Mouse (Mus musculus) retina, embryonic 14.5 days (tissue): ENCODE data around the gene Egfl8.

Experiments
- DNase-seq: peaks from one replicate; pipeline ENCODE4 v3.0.0-alpha.2; 2015; ENCODE audit warnings: low spot score

Egfl8 gene

DNA sequence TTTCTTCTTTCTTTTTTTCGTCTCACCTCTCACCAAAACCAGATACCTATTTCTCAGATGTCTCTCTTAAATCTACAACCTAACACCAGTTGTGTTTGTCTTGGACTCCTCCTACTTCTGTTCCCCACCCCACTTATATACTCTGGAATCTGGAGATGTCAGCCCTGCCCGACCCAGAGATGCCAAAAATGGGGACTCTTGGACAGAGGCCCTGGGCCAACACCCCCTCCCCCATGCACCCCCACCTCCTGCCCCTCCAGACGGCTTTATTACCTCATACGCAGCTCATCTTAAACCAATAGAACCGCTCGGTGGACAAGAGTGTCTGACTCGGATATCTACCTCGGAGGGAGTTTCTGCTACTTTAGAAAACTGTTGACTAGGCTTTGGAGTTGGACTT lies 19.7 kb downstream of the Egfl8 start:
- no peak for DNase-seq

DNA sequence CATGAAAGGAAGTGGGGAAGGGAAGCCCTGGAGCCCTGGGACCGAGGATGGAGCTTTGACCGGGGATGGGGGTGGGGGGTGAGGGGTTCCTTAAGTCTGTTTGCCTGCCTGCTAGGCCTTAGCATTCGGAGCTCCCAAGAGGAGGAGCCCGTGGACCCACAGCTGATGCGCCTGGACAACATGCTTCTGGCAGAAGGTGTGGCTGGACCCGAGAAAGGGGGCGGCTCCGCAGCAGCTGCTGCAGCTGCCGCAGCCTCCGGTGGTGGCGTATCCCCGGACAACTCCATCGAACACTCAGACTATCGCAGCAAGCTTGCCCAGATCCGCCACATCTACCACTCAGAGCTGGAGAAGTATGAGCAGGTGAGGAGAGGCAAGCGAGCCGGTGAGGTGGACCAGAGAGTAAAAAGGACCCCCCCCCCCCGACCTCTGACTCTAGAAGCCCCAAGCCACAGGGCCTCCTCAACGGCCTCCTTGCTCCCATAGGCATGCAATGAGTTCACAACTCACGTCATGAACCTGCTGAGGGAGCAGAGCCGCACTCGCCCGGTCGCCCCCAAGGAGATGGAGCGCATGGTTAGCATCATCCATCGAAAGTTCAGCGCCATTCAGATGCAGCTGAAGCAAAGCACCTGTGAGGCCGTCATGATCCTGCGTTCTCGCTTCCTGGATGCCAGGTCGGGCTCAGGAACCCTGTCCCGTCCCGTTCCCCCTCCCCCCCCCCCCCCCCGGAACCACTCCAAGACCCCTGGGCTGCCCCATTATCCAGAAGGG lies 21.8 kb downstream of the Egfl8 start:
- peak; percentile 49 for DNase-seq

DNA sequence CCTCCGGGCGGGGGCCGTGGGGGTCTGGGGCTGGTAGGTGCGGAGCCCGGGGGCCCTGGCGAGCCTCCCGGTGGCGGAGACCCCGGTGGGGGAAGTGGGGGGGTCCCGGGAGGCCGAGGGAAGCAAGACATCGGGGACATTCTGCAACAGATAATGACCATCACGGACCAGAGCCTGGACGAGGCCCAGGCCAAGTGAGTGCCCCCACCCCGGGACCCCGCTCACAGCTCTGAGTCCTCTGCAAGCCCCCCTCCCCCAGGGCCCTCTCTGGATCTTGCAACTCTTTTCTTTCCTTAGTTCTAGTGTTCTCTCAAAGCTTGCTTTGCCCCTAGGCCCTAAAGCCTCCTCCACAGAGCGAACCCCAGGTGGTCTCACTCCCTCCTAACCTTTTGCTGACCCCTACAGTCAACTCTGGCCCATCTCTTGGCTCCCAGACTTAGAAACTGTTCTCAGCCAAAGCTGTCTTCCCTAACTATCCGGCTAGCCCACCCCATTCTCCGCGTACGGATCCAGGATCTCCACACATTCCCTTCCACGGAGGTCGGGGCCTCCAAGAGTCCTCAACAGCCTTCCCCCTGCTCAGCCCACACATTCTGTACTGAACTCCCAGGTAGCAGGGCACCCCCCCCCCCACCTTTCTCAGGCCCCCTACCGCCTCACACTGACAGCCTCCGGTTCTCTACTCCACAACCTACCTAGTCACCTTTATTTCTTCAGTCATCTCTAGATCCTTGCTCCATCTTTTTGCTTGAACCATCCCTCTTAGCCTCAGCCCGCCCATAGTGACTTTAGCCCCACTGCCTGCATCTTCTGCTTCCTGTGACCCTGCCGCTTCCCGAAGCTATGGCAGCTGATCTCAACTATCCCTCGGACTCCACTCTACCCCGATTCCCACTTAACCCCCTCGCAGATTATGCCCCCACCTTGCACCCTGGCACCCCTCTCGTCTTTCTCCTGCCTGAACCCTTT lies 22.9 kb downstream of the Egfl8 start:
- peak; percentile 59 for DNase-seq

DNA sequence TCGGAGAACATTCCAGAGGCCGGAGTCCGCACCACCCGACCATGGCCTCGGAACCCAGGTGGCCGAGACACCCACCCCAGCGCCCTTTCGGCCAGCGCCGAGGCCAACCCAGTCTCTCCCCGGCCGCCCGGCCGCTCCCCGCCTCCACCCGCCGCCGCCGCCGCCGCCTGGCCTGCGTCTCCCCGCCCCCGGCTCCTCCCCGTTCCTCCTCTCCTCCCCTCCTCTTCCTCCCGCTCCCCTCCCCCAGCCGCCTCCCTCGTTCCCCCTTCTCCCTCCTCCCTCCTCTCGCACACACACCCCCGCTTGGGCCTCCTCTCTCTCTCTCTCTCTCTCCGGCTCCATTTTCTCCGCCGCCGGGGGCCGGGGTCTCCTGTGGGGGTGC lies 23.8 kb downstream of the Egfl8 start:
- DNase-seq: no peak

DNA sequence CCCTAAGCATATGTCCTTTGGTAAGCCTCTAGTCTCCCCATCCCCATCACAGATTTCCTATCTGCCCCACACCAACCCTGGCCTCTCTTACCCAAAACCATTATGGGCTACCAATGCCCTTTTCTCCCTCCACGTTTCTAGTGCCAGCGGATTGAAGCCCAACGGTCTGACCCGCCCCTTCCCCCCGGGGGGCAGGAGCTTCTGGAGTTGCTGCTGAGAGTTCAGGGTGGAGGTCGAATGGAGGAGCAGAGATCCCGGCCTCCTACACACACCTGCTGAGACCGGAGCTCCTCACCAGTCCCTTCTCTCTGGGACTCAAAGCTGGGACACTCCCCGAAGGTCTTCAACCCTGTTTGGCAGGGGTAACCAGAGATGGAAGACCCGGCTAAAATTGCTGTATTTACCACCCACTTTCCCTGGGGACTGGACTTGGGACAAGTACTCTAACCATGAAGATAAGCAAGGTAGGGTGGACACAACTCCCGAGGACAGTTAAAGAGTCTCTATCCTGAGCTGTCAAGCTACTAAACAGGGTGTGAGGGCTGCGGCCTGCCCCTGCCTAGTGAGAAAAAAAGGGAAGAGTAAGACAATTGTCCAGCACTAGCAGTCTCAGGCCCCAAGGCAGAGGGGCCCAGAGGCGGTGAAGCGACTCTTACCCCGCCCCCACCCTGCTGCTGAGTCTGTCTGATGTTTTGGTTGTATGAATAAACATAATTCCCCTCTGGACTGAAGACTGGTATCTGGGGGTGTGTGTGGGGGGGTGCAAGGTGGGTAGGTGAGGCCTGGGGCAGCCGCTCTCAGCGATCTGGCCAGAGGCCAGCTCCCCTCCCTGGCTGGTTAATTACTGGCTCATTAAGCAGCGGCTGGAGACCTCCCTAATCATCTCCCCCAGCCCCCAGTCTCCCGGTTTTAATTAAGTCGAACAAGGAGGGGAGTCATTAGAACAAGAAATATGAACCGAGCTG lies 24.5 kb downstream of the Egfl8 start, which contains the start of gene Pbx2:
Pbx2 (plus strand) TSS at position 238 of the 965 bp plus-strand sequence.
- DNase-seq: peak; percentile 88

DNA sequence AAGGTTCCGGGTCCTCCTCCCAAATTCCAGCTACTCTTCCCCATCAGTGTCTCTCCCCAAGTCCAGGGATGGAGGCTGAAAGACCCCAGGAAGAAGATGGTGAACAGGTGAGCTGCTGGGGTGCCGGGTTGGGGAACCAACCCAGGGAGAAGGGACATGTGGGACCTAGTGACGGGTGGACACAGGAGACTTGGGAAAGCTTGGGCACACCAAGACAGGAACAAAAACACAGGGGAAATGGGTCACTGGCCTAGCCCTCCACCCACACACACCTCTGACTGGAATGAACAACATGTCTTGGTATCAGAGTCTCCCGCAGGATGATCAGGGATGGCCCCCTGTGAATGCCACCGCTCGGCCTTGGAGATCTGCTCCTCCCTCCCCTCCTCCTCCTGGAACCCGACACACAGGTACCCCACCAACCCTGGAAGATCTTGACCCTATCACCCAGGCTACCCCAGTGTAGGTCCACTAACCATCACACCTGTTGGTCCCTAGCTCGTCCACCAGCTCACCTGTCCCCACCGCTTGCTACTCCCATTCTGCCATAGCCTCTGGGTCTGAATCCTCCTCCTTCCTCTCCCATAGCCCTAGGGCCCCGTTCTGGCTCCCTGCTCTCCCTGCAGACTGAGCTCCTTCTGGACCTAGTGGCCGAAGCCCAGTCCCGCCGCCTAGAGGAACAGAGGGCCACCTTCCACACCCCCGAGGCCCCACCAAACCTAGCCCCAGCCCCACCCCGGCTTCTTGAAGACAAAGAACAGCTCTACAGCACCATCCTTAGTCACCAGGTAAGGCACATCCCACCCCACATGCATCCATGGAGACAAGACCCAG lies 25.4 kb downstream of the Egfl8 start:
- DNase-seq: no peak

DNA sequence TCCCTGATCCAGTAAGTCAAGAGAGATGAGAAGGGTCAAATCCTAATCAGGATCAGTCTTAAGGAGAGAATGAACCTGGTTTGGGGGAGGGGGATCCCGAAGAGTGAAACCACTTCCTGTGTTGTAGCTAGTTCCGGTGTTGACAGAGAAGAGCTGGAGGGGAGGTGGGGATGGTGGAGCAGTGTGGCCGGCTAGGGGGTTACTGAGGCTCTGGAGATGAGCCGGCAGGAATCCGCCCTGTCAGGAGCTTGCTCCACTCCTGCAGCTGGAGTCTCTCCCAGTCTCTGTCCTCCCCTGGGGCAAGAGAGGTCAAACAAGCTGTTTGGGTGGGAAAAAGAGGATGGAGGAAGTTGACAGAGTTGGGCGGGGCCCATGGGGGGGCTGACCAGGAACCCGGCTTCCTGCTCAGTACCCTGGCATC lies 26.1 kb downstream of the Egfl8 start, which contains the start of gene Gpsm3:
Gpsm3 (plus strand) TSS at position 126 of the 421 bp plus-strand sequence.
- DNase-seq: peak; percentile 42

DNA sequence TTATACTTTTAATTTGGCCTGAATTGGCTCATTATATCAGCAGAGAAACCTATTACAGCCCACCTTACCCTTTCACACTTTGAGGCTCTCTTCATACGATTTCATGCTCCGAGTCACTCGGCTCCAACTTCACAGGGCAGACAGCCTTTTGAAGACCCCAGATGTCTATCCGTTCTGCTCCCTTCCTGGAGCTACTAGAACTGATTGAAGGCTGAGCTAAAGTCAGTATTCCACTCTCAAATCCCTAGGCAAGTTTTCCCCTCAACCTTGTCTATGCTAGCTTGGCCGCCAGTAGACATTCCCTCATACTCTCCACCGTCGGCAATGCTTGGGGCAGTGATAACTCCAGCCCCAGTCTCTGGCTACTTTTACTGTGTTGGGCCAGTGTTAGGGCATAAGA lies 26.6 kb downstream of the Egfl8 start:
- DNase-seq: no peak

DNA sequence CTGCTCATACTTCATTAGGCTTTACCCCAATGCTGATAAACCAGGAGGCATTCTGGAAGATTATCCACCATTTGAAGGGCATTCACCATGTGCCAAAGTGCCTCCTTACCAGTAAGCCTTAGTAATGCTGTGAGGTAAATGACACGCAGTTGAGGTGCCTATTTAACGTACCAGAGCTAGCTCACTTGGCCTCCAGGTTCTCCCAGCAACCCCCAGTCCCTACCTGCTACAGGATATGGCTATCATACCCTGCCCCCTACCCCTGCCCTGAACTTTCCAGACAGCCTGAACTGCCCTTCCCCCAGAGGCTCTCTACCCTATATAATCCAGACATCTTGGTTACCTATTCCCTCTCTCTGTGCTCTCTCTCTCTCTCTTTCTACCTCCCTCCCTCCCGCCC lies 27.0 kb downstream of the Egfl8 start:
- DNase-seq: no peak

DNA sequence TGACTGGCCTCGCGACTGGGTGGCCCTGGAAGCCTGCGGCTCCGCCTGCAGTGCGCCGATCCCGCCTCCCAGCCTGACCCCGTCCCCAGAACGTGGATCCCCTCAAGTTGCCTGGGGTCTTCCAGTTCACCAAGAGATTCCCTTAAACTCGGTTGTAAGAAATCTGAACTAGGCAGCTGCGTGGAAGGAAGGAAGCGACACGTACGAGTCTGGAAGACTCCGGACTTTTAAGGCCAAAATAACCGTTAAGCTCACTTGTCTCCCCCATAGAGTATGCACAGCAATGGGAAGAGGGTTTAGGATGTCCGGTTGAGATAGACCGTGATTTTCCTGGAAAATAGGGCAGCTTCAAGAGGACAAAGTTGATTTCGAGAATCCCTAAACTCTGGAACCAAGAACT lies 28.0 kb downstream of the Egfl8 start:
- no peak for DNase-seq

DNA sequence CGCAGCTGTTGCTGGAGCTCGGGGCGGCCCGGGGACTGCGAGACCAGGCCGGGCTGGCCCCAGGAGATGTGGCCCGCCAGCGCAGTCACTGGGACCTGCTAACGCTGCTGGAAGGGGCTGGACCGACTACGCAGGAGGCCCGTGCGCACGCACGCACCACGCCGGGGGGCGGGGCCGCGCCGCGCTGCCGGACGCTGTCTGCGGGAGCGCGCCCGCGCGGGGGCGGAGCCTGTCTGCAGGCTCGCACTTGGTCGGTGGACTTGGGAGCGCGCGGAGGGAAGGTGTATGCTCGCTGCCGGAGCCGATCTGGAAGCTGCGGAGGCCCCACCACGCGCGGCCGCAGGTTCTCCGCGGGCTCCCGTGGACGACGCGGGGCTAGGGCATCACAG lies 28.4 kb downstream of the Egfl8 start:
- DNase-seq: peak; percentile 95

DNA sequence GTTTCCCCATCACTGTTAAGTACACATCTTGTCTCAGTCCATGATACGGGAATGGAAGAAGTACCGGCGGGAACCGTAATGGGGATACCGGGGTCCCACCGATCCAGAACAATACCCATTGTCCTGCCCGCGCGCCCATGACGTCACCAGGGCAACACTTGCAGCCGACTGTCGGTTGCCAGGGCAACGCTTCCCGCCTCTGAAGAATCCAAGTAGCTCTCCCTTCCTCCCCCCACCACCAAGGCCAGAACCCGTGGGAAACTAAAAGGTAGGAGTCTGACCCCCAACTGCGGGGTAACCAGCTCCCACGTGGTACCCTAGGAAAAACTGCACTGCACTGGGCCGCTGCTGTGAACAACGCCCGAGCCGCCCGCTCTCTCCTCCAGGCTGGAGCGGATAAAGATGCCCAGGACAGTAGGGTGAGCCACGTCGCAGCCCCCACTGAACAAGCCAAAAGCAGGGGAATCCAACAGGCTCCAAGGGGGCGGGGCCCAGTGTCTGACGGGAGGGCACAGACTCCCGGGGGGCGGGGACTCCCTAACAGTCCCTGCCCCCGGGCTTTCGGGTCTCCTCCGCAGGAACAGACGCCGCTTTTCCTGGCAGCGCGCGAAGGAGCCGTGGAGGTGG lies 28.9 kb downstream of the Egfl8 start:
- peak; percentile 93 for DNase-seq

DNA sequence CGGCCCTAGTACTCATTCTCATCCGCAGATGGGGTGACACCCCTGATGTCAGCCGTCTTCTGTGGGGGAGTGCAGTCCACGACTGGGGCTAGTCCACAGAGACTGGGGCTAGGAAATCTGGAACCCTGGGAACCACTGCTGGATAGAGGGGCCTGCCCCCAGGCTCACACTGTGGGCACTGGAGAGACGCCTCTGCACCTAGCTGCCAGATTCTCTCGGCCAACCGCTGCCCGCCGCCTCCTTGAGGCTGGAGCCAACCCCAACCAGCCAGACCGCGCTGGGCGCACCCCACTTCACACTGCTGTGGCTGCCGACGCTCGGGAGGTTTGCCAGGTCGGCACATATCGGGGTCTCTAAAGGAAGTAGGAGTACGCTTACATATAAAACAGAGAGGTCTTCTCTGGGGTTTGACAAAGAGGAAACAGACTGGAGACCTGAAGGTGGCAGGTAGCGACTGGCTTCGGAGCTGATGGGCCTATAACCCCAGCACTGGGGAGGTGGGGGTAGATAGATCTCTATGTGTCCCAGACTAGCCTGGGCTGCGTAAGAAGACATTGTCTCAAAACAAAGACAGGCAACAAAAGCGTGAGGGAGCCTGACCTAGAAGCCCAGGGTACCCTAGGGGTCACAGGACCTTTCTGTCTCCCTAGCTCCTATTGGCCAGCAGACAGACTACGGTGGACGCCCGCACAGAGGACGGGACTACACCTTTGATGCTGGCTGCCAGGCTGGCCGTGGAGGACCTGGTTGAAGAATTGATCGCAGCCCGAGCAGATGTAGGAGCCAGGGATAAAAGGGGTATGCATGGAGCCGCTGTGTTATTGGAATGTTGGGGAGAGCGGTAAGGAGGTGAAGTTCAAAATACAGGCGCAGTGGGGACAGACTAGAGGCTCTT lies 29.6 kb downstream of the Egfl8 start:
- DNase-seq: peak; percentile 66

DNA sequence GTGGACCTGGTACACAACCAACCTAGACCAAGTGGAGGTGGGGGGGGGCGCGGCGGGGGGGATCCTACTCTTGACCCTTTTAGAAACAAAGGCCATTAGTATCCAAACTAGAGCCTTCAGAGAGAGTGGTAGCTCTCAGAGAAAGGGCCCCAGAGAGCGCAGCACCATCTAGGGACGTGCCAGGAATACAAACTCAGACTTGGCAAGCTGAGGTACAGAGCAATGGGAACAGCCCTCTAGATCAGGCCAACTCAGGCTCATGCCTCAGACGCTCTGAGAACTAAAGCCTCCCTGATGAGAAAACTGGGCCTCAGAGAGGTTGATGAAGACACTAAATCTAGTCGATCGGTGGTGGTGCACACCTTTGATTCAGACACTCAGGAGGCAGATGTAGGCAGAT lies 30.6 kb downstream of the Egfl8 start:
- no peak for DNase-seq

DNA sequence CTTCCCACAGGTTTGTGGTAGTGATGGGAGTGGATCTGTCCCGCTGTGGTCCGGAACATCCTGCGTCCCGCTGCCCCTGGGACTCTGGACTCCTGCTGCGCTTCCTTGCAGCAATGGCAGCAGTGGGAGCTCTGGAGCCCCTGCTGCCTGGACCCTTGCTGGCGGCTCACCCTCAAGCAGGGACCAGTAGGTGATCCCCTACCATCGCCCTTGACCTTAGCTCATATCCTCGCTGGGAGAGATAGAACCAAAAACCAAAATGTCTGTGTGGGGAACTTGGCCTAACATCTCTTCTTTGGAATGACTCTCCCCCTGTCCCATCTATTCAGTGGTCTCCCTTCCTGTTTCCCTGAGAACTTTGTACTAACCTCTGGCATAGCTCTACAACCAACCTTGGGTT lies 32.0 kb downstream of the Egfl8 start:
- no peak for DNase-seq

DNA sequence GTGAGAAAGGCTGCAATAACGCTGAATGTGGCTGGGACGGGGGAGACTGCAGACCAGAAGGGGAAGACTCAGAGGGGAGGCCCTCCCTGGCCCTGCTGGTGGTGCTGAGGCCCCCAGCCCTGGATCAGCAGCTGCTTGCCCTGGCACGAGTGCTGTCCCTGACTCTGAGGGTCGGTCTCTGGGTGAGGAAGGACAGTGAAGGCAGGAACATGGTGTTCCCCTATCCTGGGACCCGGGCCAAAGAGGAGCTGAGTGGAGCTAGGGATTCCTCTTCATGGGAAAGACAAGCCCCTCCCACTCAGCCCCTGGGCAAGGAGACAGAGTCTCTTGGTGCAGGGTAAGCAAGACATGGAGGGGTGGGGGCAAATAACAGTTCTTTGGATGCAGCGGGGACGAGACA lies 32.4 kb downstream of the Egfl8 start:
- DNase-seq: no peak

DNA sequence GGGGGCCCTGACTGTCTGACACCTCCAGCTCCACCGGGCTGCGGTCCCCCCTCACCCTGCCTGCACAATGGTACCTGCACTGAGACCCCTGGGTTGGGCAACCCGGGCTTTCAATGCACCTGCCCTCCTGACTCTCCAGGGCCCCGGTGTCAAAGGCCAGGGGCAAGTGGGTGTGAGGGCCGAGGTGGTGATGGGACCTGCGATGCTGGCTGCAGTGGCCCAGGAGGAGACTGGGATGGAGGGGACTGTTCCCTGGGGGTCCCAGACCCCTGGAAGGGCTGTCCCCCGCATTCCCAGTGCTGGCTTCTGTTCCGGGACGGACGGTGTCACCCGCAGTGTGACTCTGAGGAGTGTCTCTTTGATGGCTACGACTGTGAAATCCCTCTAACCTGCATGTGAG lies 33.2 kb downstream of the Egfl8 start:
- no peak for DNase-seq

DNA sequence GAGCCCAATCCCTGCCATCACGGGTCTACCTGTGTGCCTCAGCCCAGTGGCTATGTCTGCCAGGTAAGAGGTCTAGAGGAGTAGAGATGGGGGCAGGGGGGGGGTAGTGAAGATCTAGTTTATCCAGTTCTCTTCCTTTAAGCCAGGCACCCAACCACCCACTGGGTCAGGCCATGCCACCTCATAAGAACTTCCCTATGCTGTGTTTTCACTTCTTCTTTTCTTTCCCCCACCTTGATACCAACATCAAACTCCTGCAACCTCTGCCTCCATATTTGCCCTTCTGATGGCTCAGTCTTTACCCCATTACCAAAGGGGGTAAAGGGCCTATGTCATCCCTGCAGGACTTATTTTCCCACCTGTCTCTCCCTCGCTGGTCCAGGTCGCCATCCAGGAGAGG lies 37.7 kb downstream of the Egfl8 start:
- no peak for DNase-seq

DNA sequence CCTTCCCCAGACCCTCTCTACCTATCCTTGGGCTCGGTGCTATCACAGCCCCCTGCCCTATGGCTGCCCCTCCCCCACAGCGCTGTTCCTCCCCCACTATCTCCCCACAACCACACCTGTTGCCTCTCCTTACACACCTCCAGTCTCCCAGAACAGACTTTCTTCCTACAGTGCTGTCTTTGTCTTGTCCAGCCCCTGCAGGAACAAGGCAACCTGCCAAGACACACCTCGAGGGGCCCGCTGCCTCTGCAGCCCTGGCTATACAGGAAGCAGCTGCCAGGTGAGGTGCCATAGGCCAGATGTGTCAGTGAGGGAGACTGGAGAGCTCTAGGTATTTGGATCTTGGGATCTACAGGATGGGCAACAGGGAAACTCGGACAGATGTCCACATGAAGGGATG lies 39.2 kb downstream of the Egfl8 start:
- no peak for DNase-seq
